Mouse (Mus musculus) urinary bladder, adult 2 months (tissue): ENCODE measurements at regions not wholly inside any gene's neighbourhood (a gene's known extent, or its start where the extent isn't known, plus 50 kb on each side); places are given as distances from the start of the nearest gene placed in this dataset.

Experiments
- DNase-seq: peaks from one replicate; pipeline ENCODE4 v3.0.0; 2022; ENCODE audit warnings: low spot score

DNA sequence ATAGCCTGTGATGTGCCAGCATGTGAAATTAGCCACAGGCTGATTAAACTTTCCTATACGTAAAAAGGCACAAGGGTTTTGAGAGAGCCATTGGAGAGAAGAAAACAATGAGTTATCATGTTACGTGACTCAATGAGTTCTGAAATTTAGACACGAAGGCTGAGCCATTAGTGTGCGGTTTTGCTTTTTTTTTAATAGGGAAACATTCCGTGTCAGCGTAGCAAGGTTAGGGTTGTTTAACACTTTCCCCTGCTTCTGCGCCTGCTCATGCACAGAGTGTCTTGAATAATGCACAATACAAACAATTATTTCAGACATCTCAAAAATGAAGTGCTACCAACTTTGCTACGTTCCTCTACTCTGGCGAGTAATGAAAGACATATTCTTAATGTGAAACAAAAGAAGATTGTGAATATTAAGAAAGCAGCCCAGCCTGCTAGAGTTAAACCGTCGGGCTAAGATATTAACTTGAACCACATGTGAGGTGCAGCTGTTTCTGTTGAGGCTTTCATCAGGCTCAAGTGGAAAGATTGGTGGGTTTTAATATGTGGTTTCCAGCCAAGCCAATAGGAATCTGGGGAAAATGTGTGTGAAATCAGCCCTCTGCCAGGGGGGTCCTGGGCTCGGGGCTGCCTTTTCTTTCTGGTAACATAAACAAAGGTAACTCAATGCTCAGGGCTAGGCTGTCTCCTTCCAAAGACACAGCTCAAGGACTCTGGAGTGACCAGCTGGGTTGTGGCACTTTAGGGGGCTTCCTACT is 287.2 kb downstream of the Slc4a3 start:
- DNase-seq = no peak

DNA sequence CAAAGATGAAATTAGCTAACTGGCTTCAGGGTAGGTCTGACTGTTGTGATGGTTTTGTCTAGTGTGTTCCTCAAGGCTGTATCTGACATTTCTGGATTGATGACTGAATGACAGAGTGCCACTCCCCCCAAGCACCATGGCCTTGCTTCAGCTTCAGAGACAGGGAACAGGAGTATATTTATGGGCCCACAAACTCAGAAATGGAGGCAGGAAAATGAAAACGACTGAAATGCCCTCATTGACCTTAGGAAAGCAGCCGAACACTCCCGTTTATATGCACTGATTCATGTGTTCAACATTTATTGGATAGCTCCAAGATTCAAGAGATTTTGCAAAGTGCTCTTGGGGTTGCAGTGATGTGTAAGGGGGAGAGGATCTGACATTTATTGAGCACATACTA is 288.3 kb downstream of the Slc4a3 start:
- DNase-seq = no peak

- no peak for DNase-seq
Measured at GRCm38 (mm10) chr1:75839551-75840223, 293.6 kb downstream of the Slc4a3 start.

DNA sequence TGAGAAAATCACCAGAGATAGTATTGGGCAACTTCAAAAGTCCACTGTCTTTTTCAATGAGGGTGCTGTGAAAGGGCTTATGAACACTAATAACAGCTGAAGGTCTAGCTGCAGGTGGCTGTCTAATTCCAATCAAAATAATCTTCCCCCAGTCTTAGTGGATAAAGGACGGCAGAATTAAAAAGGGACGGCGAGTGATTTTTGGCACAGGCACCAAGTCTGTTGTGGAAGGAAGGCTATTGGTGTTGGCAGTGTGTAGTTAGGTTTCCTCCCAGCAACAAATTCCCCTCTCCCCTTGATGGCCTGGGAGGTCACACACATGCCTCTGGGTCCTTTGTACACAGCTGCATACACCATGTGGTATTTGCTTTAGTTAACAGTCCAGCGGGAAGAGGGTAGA is 296.3 kb downstream of the Slc4a3 start:
- DNase-seq = no peak

GRCm38 (mm10) chr1:75843326-75843725 is 297.3 kb downstream of the Slc4a3 start:
- DNase-seq = no peak

DNA sequence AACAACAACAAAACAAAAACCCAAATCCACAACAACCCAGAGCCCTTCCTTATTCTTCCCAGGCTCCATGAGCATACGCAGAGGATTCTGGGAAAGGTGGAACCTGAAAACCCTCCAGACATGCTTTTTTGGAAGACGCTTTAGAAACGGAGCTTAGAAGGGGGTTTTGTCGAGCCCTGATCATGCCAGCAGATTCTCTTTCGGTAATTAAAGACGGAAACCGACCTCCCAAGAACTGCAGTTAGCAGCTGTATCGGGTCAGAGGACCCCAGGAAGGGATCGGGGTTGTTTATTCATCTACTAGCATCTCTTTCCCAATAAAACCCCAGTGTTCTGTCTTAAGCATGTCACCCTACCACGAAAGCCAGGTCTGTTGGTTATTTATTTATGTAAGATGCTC is 298.1 kb downstream of the Slc4a3 start:
- DNase-seq = no peak

- no peak for DNase-seq
Measured at GRCm38 (mm10) chr1:75844529-75844928, 298.5 kb downstream of the Slc4a3 start.

DNA sequence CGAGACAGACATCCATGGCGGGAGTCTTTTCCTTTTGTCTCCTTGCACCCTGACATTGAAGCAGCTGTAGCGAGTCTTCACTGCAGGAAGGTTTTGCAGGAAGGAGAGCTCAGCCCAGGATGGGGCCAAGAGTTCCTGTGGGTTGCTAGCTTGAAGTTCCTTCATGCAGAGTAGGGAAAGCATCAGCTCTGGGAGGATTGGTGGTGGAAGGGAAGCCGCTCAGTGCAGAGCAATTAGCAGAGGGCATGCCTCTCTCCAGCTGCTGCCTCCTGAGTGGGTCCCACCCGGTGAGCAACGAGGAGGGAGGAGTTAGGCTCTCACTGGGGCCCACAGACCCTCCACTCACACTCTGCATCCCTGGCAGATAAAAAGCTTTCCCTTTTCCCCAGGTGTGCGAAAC is 298.9 kb downstream of the Slc4a3 start:
- no peak for DNase-seq

- no peak for DNase-seq
Measured at GRCm38 (mm10) chr1:75845771-75846535, 299.9 kb downstream of the Slc4a3 start.

GRCm38 (mm10) chr1:75847681-75848080 is 301.6 kb downstream of the Slc4a3 start:
- DNase-seq = no peak

DNA sequence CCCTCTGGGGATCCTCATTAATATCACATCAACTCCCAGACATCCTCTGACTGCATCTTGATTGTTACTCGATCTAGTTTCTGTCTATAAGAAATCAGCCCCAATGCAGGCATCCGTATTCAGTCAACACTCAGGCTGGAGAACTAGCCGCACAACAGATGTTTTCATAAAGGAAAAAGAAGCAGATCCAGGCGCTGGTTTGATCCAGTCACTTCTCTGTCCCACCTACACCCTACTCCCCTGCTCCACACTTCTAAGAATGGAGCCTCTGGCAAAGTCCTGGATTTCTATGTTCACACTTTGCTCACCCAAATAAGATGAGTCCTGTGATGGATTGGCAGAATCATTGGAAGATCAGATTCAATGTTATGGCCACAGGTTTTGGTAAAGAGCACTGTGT is 302.4 kb downstream of the Slc4a3 start:
- no peak for DNase-seq

DNA sequence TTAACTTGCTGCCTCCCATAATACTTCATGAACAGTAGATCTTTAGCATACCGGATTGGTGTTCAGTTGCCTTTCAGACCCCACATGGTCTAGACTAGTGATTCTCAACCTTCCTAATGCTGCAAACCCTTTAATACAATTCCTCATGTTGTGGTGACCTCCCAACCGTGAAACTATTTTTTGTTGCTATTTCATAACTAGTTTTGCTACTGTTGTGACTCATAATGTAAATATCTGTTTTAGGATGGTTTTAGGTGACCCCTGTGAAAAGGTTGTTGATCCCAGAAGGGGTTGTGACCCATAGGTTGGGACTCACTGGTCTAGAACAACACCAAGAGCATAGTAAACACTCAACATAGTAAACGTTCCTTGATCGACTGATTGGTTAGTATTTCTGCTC is 304.1 kb downstream of the Slc4a3 start:
- DNase-seq = no peak

- no peak for DNase-seq
Measured at GRCm38 (mm10) chr1:75858551-75859255, 312.6 kb downstream of the Slc4a3 start.

- DNase-seq = no peak
Measured at GRCm38 (mm10) chr1:75862757-75863156, 316.7 kb downstream of the Slc4a3 start.

DNA sequence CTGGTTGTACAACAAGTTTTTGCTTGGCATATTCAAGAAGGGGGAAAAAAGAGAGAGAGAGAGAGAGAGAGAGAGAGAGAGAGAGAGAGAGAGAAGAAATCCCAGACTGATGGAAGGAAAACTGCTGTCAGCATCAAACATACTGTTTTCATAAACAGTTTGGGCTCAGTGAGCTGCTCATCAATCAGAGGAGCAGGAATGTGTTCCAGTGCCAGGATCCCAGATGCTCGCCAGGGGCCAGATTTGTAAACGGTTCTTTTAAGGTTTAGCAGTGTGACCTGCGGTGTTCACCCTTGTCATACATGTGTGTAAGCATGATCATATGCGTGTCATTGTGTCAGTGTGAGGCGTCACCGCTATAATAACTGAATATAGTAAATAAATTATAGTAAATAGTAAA is 320.5 kb downstream of the Slc4a3 start:
- DNase-seq = no peak

DNA sequence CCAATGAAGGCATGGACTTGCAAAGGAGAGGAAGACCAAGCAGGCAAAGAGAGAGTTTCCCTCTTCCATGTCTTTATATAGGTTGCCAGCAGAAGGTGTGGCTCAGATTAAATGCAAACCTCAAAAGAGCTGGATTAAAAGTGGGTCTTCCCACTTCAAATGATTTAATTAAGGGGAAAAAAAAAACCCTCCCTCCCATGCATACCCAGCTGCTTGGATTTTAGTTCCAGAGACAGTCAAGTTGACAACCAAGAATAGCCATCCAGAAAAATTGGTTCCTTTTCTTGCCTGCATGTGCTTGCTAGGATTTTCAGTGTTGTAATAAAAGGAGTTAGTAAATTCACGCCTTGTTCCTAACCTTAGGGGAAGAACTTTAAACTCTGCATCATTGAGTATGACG is 323.3 kb downstream of the Slc4a3 start:
- DNase-seq = no peak

DNA sequence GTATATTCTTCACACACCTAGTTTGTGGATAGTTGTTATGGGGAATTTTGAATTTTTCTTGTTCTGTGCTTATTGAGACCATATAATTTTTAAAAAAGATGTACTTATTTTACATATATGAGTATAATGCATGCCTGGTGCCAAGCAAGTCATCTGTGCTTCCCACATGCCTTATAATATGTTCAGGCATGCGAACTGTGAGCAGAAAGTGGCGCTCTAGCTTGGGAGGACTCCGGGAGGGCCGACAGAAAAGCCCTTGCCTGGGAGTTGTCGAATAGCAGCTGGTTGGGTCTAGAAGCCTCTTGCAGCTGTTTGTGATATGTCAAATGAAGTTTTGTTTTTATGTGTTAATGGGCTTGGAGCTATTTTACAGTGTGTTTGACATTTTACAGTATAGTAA is 323.8 kb downstream of the Slc4a3 start:
- no peak for DNase-seq

DNA sequence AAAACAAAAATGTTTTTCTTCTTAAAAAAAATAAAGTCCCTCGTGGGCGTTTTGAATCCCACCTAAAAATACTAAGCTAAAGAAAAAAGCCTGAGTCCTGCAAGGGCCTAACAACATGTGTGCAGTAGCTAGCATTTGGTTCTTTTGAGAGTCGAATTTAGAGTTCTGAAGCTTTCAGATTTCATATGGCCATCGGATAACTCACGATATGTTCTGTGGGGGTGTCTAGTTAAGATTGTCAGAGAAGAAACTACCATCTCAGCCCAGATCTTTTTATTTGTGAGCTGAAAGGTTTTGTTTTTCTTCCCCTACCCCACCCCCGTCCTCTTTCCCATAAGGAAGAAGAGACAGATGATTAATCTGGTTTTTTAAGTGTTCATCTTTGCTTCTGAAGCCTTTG is 327.8 kb downstream of the Slc4a3 start:
- DNase-seq = no peak

- no peak for DNase-seq
Measured at GRCm38 (mm10) chr1:75877209-75877608, 331.1 kb downstream of the Slc4a3 start.

DNA sequence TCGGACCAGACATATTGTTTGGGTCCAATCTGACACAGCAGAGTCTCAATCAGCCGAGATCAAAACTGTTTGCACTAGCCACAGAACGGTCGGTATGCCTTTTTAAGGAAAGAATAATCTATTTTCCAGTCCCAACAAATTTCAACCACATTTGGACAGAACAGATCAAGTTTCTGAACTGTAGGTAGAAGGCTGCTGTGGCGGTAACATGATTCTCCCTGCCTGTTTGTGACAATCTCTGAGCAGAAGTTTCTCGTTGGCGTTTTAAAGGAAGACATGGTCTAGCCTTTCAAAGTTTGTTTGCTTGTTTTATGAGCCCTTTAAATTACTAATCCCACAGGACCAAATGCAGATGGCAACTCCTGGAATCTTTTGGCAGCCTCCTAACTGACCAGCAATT is 339.6 kb downstream of the Slc4a3 start:
- DNase-seq = no peak

DNA sequence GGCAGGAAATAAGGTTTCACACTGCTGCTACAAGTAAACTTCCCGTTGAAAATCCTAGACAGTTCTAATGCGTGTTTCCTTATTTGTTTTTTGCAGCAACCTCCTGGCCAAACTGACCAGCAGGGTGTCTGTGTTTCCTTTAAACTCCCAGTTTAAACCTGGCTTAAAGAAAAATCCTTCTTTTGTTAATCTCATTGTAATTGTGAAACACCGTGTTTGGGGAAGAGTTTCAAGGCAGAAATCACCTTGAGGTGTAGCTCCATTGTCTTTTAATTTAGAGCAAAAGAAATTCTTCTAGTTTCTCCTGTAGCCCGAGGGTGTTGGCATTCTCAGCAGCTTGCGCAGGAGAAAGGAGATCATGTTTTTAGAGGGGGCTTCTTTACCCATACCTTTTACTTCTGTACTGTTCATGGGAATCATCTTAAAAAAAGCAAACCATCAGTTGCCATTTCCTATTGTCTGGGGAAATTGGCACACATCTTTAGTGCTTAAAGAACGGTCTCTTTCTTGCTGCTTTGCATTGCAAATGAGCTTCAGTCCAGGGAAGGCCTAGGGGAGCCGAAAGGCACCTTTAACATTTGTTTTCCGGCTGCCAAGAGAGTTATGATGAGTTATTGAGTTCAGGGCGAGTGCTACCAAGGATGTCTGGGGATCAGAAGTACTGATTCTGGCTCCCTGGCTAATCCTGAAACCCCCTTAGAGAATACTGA is 342.6 kb downstream of the Slc4a3 start:
- no peak for DNase-seq
